Mouse (Mus musculus): ENCODE results near the gene Atxn7. TPM values are rescaled to one million over a fixed set of nuclear protein-coding genes. Genes with fewer than 3 reads are reported as not detected.
"Not testable (repeated sequence)": the region's sequence is repeated elsewhere in the genome, so short reads cannot be mapped to it uniquely, and the experiment has no call there.

The Atxn7 gene
- 2.8 and 4.4 TPM in 2 replicates for polyA plus RNA-seq (2015; fragmentation: Nextera tagmentation; extraction: Ambion mirVana)

GRCm38 (mm10) chr14:13961401-13962112 lies at the start of gene Atxn7, which contains the start of gene Thoc7:
TSS of gene Atxn7 (plus strand) at chr14:13961440.
TSS of gene Thoc7 (minus strand) at chr14:13961852.
- 5% methylated on average over 36 of the region's 56 CpGs for WGBS
- Histone ChIP-seq H3K4me1 (replicated peaks) (peaks cover 29% of the 10 kb centered on the region), H3K27ac (replicated peaks) (peak within 1 kb of the TSS; percentile 90), H3K36me3 (no peaks in the 10 kb centered on the region), H3K9me3 (no peaks in the 10 kb centered on the region), H3K27me3 (no peaks in the 10 kb centered on the region), H3K4me3 (peak within 1 kb of the TSS; percentile 73), H3K9ac (peak within 1 kb of the TSS; percentile 91), H3K4me2 (peak within 1 kb of the TSS; percentile 71)
- peak; percentile 72 for ATAC-seq (ENCODE audit: low read depth)

DNA sequence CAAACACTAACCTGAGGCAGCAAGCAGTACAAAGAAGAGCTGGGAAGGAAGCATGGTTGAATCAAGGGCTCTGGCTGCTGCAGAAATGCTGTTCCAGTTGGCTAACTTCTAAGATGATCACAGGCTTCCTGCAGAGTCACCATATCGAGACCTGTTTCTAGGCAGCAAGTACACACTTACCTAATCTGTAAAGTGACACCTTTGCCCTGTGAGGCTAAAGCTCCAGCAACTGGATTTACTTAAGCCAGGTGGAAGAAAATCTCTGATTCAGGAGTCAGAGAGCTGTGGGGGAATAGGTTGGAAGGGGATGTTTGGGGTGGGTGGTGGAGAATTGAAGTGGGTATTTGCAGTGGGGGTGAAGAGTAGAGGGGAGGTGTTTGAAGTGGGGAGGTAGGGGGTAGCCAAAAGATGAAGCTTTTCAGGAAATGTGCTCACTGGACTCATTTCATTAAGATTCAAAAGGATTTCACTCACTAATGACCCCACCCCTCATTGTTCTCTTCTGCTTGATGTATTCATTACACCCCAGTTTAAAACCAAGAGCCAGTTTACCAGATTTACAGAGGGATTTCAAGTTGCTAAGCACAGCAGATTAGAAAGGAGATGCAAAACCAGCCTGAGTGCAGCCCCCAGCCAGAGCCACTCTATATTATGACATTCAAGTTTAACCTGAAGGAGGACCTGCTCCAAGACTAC lies 46.7 kb upstream of the Atxn7 start, which contains the start of gene Gm281:
Gene Gm281 (minus strand): TSS at position 92 of the 696 bp plus-strand sequence.
- Histone ChIP-seq H3K27me3 (no peaks in the 10 kb centered on the region), H3K36me3 (no peaks in the 10 kb centered on the region), H3K4me2 (no peak within 1 kb of the TSS), H3K4me1 (replicated peaks) (no peaks in the 10 kb centered on the region), H3K9me3 (no peaks in the 10 kb centered on the region), H3K4me3 (no peak within 1 kb of the TSS), H3K9ac (no peak within 1 kb of the TSS), H3K27ac (replicated peaks) (no peak within 1 kb of the TSS)
- no peak for ATAC-seq (ENCODE audit: low read depth)
- WGBS = 55% methylated on average over 1 of the region's 1 CpGs

GRCm38 (mm10) chr14:13915207-13915606 lies 46.0 kb upstream of the Atxn7 start:
- Histone ChIP-seq H3K9me3 (no peaks in the 10 kb centered on the region), H3K4me1 (replicated peaks) (no peaks in the 10 kb centered on the region), H3K36me3 (no peaks in the 10 kb centered on the region), H3K4me2 (no peak overlapping the region), H3K27me3 (no peaks in the 10 kb centered on the region), H3K4me3 (no peak overlapping the region), H3K27ac (replicated peaks) (no peak overlapping the region), H3K9ac (no peak overlapping the region)
- WGBS = 83% methylated on average over 4 of the region's 4 CpGs
- ATAC-seq (ENCODE audit: low read depth) = no peak

GRCm38 (mm10) chr14:13917208-13917607 lies 44.0 kb upstream of the Atxn7 start:
- H3K4me3 ChIP-seq = no peak overlapping the region
- H3K4me2 ChIP-seq = no peak overlapping the region
- H3K4me1 ChIP-seq (replicated peaks) = no peaks in the 10 kb centered on the region
- no peaks in the 10 kb centered on the region for H3K36me3 ChIP-seq
- no peak overlapping the region for H3K27ac ChIP-seq (replicated peaks)
- 90% methylated on average over 10 of the region's 10 CpGs for WGBS
- no peaks in the 10 kb centered on the region for H3K27me3 ChIP-seq
- no peak overlapping the region for H3K9ac ChIP-seq
- H3K9me3 ChIP-seq = no peaks in the 10 kb centered on the region
- ATAC-seq (ENCODE audit: low read depth) = no peak

DNA sequence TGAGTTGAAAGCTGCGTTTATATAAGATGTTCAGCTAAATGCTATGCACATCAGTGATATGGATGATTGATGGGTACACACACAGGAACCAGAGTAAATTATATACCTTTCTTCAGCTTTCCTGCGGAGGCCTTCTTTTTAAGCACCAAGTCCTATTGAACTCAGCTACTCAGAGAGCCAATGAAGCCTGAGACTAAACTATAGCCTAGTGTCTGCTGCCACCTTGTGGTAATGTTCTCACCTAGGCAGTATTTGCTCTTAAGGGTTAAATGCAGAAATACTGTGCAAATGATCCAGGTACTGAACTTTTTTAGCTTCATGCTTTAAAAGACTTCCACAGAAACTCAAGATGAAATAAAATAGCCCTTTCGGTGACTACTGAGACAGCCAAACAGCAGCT lies 43.6 kb upstream of the Atxn7 start:
- 34% methylated on average over 3 of the region's 3 CpGs for WGBS
- peak; percentile 67 for ATAC-seq (ENCODE audit: low read depth)
- Histone ChIP-seq H3K9me3 (no peaks in the 10 kb centered on the region), H3K36me3 (no peaks in the 10 kb centered on the region), H3K4me3 (no peak overlapping the region), H3K4me1 (replicated peaks) (no peaks in the 10 kb centered on the region), H3K9ac (no peak overlapping the region), H3K27me3 (no peaks in the 10 kb centered on the region), H3K4me2 (no peak overlapping the region), H3K27ac (replicated peaks) (no peak overlapping the region)

- ATAC-seq (ENCODE audit: low read depth) = peak; percentile 75
These were observed 27.8 kb upstream of the Atxn7 start for GRCm38 (mm10) chr14:13933290-13934051.

DNA sequence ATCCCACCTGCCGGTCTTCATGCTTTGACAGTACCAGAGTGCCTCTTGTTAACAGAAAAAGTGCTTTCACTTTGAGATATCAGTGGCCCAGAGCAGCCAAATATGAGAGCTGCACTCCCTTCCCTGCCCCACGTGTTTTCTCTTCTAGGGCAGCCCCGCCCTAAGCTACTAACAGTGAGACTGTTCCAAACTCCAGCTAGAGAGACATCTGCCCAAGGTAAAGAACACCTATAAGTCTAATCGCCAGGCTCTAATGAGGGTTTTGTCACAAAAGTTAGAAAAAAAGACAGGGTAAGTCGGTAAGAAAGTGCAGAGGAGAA lies 27.2 kb upstream of the Atxn7 start:
- Histone ChIP-seq H3K4me2 (peak overlapping the region; percentile 56), H3K4me3 (no peak overlapping the region), H3K27ac (replicated peaks) (no peak overlapping the region), H3K9ac (no peak overlapping the region), H3K36me3 (no peaks in the 10 kb centered on the region), H3K27me3 (no peaks in the 10 kb centered on the region), H3K4me1 (replicated peaks) (peaks cover 7% of the 10 kb centered on the region; the same call in 1 of the 2 replicates), H3K9me3 (peaks cover 9% of the 10 kb centered on the region; the same call in 1 of the 2 replicates)
- WGBS = 53% methylated on average over 5 of the region's 5 CpGs
- no peak for ATAC-seq (ENCODE audit: low read depth)

More at GRCm38 (mm10) chr14:13933290-13934051, 27.8 kb upstream of the Atxn7 start:
- no peak overlapping the region for H3K27ac ChIP-seq (replicated peaks)
- no peaks in the 10 kb centered on the region for H3K27me3 ChIP-seq
- peak overlapping the region; percentile 26 for H3K4me3 ChIP-seq
- 40% methylated on average over 30 of the region's 31 CpGs for WGBS
- H3K9me3 ChIP-seq = peaks cover 9% of the 10 kb centered on the region; the same call in 1 of the 2 replicates
- H3K4me2 ChIP-seq = peak overlapping the region; percentile 56
- H3K9ac ChIP-seq = peak overlapping the region; percentile 57; the same call in 1 of the 2 replicates
- H3K4me1 ChIP-seq (replicated peaks) = peaks cover 7% of the 10 kb centered on the region; the same call in 1 of the 2 replicates
- H3K36me3 ChIP-seq = no peaks in the 10 kb centered on the region

DNA sequence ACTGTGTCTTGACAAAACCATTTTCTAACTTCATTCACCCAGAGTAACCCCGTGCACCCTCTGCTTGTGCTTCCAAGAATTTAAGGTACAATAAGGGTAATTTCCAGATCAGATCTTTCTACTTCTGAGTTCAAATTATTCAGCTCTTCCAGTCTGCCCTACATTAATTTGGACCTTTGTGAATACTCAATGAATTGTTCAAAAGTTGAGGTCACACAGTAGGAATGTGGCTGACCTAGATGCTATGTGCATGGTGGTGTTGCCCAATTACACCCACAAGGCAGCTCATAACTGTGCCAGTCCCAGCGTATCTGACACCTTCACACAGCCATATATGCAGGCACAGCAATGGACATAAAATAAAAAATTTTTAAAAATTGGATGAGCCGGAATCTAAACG lies 16.6 kb upstream of the Atxn7 start:
- ATAC-seq (ENCODE audit: low read depth) = no peak
- H3K4me3 ChIP-seq = no peak overlapping the region
- no peak overlapping the region for H3K4me2 ChIP-seq
- no peak overlapping the region for H3K9ac ChIP-seq
- no peaks in the 10 kb centered on the region for H3K9me3 ChIP-seq
- no peaks in the 10 kb centered on the region for H3K27me3 ChIP-seq
- H3K27ac ChIP-seq (replicated peaks) = no peak overlapping the region
- H3K4me1 ChIP-seq (replicated peaks) = no peaks in the 10 kb centered on the region
- peaks cover 33% of the 10 kb centered on the region for H3K36me3 ChIP-seq
- WGBS = 93% methylated on average over 4 of the region's 4 CpGs

DNA sequence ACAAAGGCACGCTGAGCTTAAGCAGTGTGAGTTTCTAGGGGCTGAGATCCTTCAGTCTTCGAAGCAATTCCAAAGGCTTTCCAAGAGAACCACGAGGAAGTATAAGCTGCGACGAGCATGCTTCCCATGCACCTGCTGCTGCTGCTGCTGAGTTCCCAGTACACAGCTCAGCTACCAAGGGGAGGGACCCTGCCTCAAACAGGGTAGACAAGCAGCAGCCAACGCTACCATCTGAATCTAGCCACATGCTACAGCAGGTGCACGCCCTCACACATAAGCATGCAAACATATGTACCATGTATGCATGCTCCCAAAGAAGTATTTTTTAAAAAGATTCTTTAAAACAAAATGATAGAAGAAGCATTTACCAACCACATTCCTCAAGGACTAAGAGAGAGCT lies 12.9 kb upstream of the Atxn7 start:
- Histone ChIP-seq H3K4me1 (replicated peaks) (no peaks in the 10 kb centered on the region), H3K36me3 (peaks cover 61% of the 10 kb centered on the region), H3K27ac (replicated peaks) (0 out of 2 replicates have a peak overlapping the region, but pooled peaks have one; percentile 34), H3K9ac (no peak overlapping the region), H3K4me2 (no peak overlapping the region), H3K27me3 (no peaks in the 10 kb centered on the region), H3K9me3 (no peaks in the 10 kb centered on the region), H3K4me3 (no peak overlapping the region)
- ATAC-seq (ENCODE audit: low read depth) = no peak
- 97% methylated on average over 7 of the region's 7 CpGs for WGBS

DNA sequence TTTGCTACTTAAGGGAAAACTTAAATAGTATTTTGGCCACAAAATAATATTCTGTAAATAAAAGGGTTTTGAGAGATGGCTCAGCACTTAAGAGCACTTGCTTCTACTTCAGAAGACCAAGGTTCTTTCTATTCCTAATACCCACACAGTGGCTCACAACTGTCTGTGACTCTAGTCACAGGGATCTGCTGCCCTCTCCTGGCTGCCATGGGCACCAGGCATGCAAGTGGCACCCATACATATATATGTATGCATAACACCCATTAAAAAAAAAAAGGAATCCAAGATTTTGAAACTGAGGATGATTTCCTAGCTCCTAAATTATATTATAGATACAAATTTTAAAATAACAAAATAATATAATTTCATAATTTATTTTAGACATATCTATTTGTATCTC lies 10.8 kb upstream of the Atxn7 start:
- no peak overlapping the region for H3K4me3 ChIP-seq
- no peaks in the 10 kb centered on the region for H3K4me1 ChIP-seq (replicated peaks)
- no peaks in the 10 kb centered on the region for H3K9me3 ChIP-seq
- H3K36me3 ChIP-seq = peaks cover 69% of the 10 kb centered on the region
- no peak overlapping the region for H3K27ac ChIP-seq (replicated peaks)
- H3K4me2 ChIP-seq = no peak overlapping the region
- ATAC-seq (ENCODE audit: low read depth) = no peak
- H3K9ac ChIP-seq = no peak overlapping the region
- no peaks in the 10 kb centered on the region for H3K27me3 ChIP-seq

DNA sequence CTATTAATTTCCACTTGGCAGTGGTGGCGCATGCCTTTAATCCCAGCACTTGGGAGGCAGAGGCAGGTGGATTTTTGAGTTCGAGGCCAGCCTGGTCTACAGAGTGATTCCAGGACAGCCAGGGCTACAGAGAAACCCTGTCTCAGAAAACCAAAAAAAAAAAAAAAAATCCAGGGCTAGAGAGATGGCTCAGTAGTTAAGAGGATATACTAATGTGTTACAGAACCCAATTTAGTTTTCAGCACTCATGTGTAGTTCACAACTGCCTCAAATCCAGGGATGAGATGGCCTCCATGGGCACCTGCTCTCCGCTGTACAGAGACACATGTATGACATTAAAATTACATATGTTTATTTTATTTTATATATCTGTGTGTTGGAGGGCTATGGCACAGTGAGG lies 9.1 kb upstream of the Atxn7 start:
- H3K9me3 ChIP-seq; H3K27ac ChIP-seq (replicated peaks); H3K4me3 ChIP-seq; H3K4me1 ChIP-seq (replicated peaks); H3K9ac ChIP-seq; ATAC-seq (ENCODE audit: low read depth); H3K4me2 ChIP-seq; H3K27me3 ChIP-seq: not testable (repeated sequence)
- WGBS = 93% methylated on average over 3 of the region's 3 CpGs
- peaks cover 69% of the 10 kb centered on the region for H3K36me3 ChIP-seq

DNA sequence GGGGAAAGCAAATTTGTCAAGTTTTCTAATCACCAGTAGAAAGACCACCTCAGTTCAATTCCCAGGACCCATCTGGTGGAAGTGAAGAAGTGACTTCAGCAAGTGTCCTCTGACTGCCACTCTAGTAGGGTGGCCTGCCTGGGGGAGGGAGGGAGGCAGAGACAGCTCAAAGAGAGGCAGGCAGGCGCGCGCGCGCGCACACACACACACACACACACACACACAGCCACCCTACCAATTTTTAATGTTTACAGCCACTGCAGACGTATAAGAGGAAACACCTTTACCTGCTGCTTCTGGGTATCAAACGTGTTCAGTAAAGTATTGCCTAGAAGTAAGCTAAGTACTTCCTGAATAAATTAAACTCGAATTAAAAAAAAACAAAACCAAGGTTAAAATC lies 1.2 kb upstream of the Atxn7 start:
- H3K36me3 ChIP-seq = peaks cover 12% of the 10 kb centered on the region
- H3K9ac ChIP-seq = peak overlapping the region; percentile 91
- H3K9me3 ChIP-seq = no peaks in the 10 kb centered on the region
- H3K27me3 ChIP-seq = no peaks in the 10 kb centered on the region
- peaks cover 29% of the 10 kb centered on the region for H3K4me1 ChIP-seq (replicated peaks)
- WGBS = under 1% methylated on average over 9 of the region's 9 CpGs
- peak overlapping the region; percentile 71 for H3K4me2 ChIP-seq
- peak; percentile 57 for ATAC-seq (ENCODE audit: low read depth)
- peak overlapping the region; percentile 90 for H3K27ac ChIP-seq (replicated peaks)
- peak overlapping the region; percentile 73 for H3K4me3 ChIP-seq

Data from neural tube, embryonic 13.5 days (tissue).